Mouse (Mus musculus) lung, postnatal 0 days (tissue): Measurements from ENCODE around the gene Metrn. TPM values are rescaled to one million over a fixed set of nuclear protein-coding genes. Genes with fewer than 3 reads are reported as not detected.

Source experiments
- ATAC-seq: fragments of 200-750 bp; cut with Nextera tagmentation; 2 replicates; pipeline ENCODE4 v1.8.0; 2017; ENCODE audit warnings: moderate library complexity
- DNase-seq: peaks from one replicate; pipeline ENCODE4 v3.0.0-alpha.2; 2016; ENCODE audit warnings: low spot score
- H3K27ac ChIP-seq: fragments of 300-500 bp; sonication (generic); 2 replicates; pipeline ENCODE4 v1.5.1; 2014; ENCODE audit warnings: antibody characterized with exemption, mild to moderate bottlenecking, low read length, mixed read lengths
- H3K27me3 ChIP-seq: fragments of 300-500 bp; sonication (generic); replicated peaks from 2 replicates; pipeline ENCODE4 v1.6.1; 2014; ENCODE audit warnings: low read length, mixed read lengths; ENCODE audit not compliant: insufficient read depth
- H3K36me3 ChIP-seq: fragments of 300-500 bp; sonication (generic); 2 replicates; pipeline ENCODE4 v1.6.1; 2014; ENCODE audit warnings: low read length, mixed read lengths; ENCODE audit not compliant: insufficient read depth
- H3K4me1 ChIP-seq: fragments of 300-500 bp; sonication (generic); 2 replicates; pipeline ENCODE4 v1.6.1; 2014; ENCODE audit warnings: antibody characterized with exemption, low read depth, low read length, mixed read lengths; ENCODE audit not compliant: insufficient read depth
- H3K4me2 ChIP-seq: fragments of 300-500 bp; sonication (generic); replicated peaks from 2 replicates; pipeline ENCODE4 v1.6.1; 2014; ENCODE audit warnings: low read depth, mild to moderate bottlenecking, low read length, moderate library complexity, mixed read lengths
- H3K4me3 ChIP-seq: fragments of 300-500 bp; sonication (generic); 2 replicates; pipeline ENCODE4 v1.5.1; 2014; ENCODE audit warnings: low read depth, low read length
- H3K9ac ChIP-seq: fragments of 300-500 bp; sonication (generic); replicated peaks from 2 replicates; pipeline ENCODE4 v1.6.1; 2014; ENCODE audit warnings: low read depth, mild to moderate bottlenecking
- H3K9me3 ChIP-seq: fragments of 300-500 bp; sonication (generic); 2 replicates; pipeline ENCODE4 v1.6.1; 2016; ENCODE audit warnings: low read length, mixed read lengths
- CTCF ChIP-seq: IDR thresholded peaks from 2 replicates; pipeline ENCODE4 v1.5.1; 2016; ENCODE audit warnings: antibody characterized with exemption, mild to moderate bottlenecking
- EP300 ChIP-seq: IDR thresholded peaks from 2 replicates; pipeline ENCODE4 v1.6.1; 2016; ENCODE audit warnings: antibody characterized with exemption, mild to moderate bottlenecking, control low read depth
- WGBS: fragments of 180-500 bp; shearing (Covaris S2); extraction: QIAGEN DNeasy Blood & Tissue Kit; methylation state at CpG from one replicate; pipeline ENCODE4 v1.1.7; 2014; 5-methylcytosine and 5-hydroxymethylcytosine counted together
- polyA plus RNA-seq: library from polyadenylated mRNA; unstranded; fragments of >200 nt; fragmentation: Nextera tagmentation; extraction: Ambion mirVana; gene quantifications from 2 replicates; pipeline ENCODE4 v1.2.1, GENCODE M21; 2015

The Metrn gene
- polyA plus RNA-seq, 1 experiment from 2014 or later: 19.1 TPM

GRCm38 (mm10) chr17:25783861-25784574, 12.9 kb downstream of the Metrn start:
- DNase-seq (no peak), ATAC-seq (no peak)
- TF ChIP-seq CTCF (no peak), EP300 (no peak)
- 62% methylated on average over 15 of the region's 15 CpGs for WGBS
- Histone ChIP-seq H3K27me3 (no peaks in the 10 kb centered on the region), H3K36me3 (peaks cover 15% of the 10 kb centered on the region), H3K27ac (no peak overlapping the region), H3K4me2 (no peak overlapping the region; the same call in 1 of the 2 replicates), H3K4me3 (no peak overlapping the region), H3K4me1 (peaks cover 8% of the 10 kb centered on the region; the same call in 1 of the 2 replicates), H3K9ac (no peak overlapping the region), H3K9me3 (no peaks in the 10 kb centered on the region)

GRCm38 (mm10) chr17:25783086-25783485, 13.8 kb downstream of the Metrn start:
- no peak overlapping the region for H3K9ac ChIP-seq
- WGBS: 67% methylated on average over 7 of the region's 7 CpGs
- no peak for ATAC-seq

GRCm38 (mm10) chr17:25781339-25781738, 15.6 kb downstream of the Metrn start:
- TF ChIP-seq CTCF: no peak
- no peak for TF ChIP-seq EP300
- peaks cover 8% of the 10 kb centered on the region; the same call in 1 of the 2 replicates for H3K4me1 ChIP-seq
- DNase-seq (no peak), ATAC-seq (no peak)
- H3K27ac ChIP-seq: no peak overlapping the region
- H3K4me3 ChIP-seq: no peak overlapping the region
- H3K9me3 ChIP-seq: no peaks in the 10 kb centered on the region
- H3K4me2 ChIP-seq: no peak overlapping the region
- 71% methylated on average over 6 of the region's 6 CpGs for WGBS
- no peaks in the 10 kb centered on the region for H3K27me3 ChIP-seq
- H3K36me3 ChIP-seq: peaks cover 15% of the 10 kb centered on the region
- H3K9ac ChIP-seq: no peak overlapping the region

More at GRCm38 (mm10) chr17:25783086-25783485, 13.8 kb downstream of the Metrn start:
- no peak overlapping the region for H3K4me2 ChIP-seq
- H3K4me1 ChIP-seq: peaks cover 8% of the 10 kb centered on the region; the same call in 1 of the 2 replicates
- no peak overlapping the region for H3K4me3 ChIP-seq
- H3K36me3 ChIP-seq: peaks cover 15% of the 10 kb centered on the region
- no peak for DNase-seq
- no peak overlapping the region for H3K27ac ChIP-seq
- H3K9me3 ChIP-seq: no peaks in the 10 kb centered on the region
- H3K27me3 ChIP-seq: no peaks in the 10 kb centered on the region
- no peak for TF ChIP-seq EP300

- H3K4me2 ChIP-seq: no peak overlapping the region
- H3K27me3 ChIP-seq: no peaks in the 10 kb centered on the region
- DNase-seq (no peak), ATAC-seq (no peak)
- no peak overlapping the region for H3K27ac ChIP-seq
- H3K9me3 ChIP-seq: no peaks in the 10 kb centered on the region
- peaks cover 15% of the 10 kb centered on the region for H3K36me3 ChIP-seq
- TF ChIP-seq EP300 (no peak), CTCF (no peak)
- peaks cover 4% of the 10 kb centered on the region for H3K4me1 ChIP-seq
- no peak overlapping the region for H3K9ac ChIP-seq
- 97% methylated on average over 5 of the region's 5 CpGs for WGBS
- no peak overlapping the region for H3K4me3 ChIP-seq
Measured at GRCm38 (mm10) chr17:25777948-25778347, 19.0 kb downstream of the Metrn start.

- Histone ChIP-seq H3K36me3 (0 out of 2 replicates have a peak, but pooled peaks cover 4% of the 10 kb centered on the region), H3K9ac (no peak overlapping the region), H3K4me2 (no peak overlapping the region), H3K4me1 (peaks cover 4% of the 10 kb centered on the region), H3K9me3 (no peaks in the 10 kb centered on the region), H3K4me3 (no peak overlapping the region), H3K27me3 (no peaks in the 10 kb centered on the region), H3K27ac (no peak overlapping the region)
- no peak for DNase-seq
- 72% methylated on average over 10 of the region's 10 CpGs for WGBS
- ATAC-seq: no peak
- no peak for TF ChIP-seq CTCF
- no peak for TF ChIP-seq EP300
Measured at GRCm38 (mm10) chr17:25775318-25776062, 21.4 kb downstream of the Metrn start.

- Histone ChIP-seq H3K9ac (peak within 1 kb of the TSS; percentile 91), H3K27me3 (no peaks in the 10 kb centered on the region), H3K4me2 (peak within 1 kb of the TSS; percentile 84), H3K4me3 (peak within 1 kb of the TSS; percentile 71), H3K36me3 (no peaks in the 10 kb centered on the region), H3K4me1 (peaks cover 4% of the 10 kb centered on the region), H3K9me3 (no peaks in the 10 kb centered on the region), H3K27ac (no peak within 1 kb of the TSS)
- ATAC-seq (peak; percentile 93), DNase-seq (peak; percentile 97)
- TF ChIP-seq EP300 (no peak), CTCF (peak; percentile 98)
- WGBS: under 1% methylated on average over 37 of the region's 37 CpGs
Measured at GRCm38 (mm10) chr17:25773549-25774120, 23.3 kb downstream of the Metrn start, which contains the start of gene Narfl. Narfl (plus strand) TSS chr17:25773776.
